ENCODE assay signal across 25 mouse cellular contexts in genomic region chr3:54687245-54687644, GRCm38 (mm10). TPM values are rescaled to one million over a fixed set of nuclear protein-coding genes. Genes with fewer than 3 reads are reported as not detected.
"Had no signal": no experiment of that assay in that cellular context is flagged by ENCODE, and none has a peak within 500 bp of the region (broad histone marks: within the 10 kb centered on the region; RNA-seq: fewer than 3 reads in every experiment).

No protein-coding gene starts in this region.

- H3K9ac ChIP-seq: forebrain, postnatal 0 days; heart, embryonic 12.5 days; hindbrain, embryonic 12.5 days; hindbrain, embryonic 14.5 days; intestine, embryonic 15.5 days; limb, embryonic 12.5 days had no signal

- H3K4me2 ChIP-seq: heart, embryonic 12.5 days; hindbrain, embryonic 12.5 days; hindbrain, embryonic 14.5 days; intestine, embryonic 15.5 days; limb, embryonic 12.5 days had no signal

- H3K4me3 ChIP-seq: heart, embryonic 10.5 days; heart, embryonic 12.5 days; hindbrain, embryonic 10.5 days; hindbrain, embryonic 12.5 days; intestine, embryonic 15.5 days; layer of hippocampus, adult 2 months; left cerebral cortex, adult 2 months; limb, embryonic 10.5 days; limb, embryonic 12.5 days had no signal

- H3K4me1 ChIP-seq: heart, embryonic 10.5 days; heart, embryonic 12.5 days; hindbrain, embryonic 10.5 days; hindbrain, embryonic 12.5 days; intestine, embryonic 15.5 days; limb, embryonic 12.5 days had no signal

- H3K9me3 ChIP-seq: heart, embryonic 10.5 days; heart, embryonic 12.5 days; hindbrain, embryonic 10.5 days; hindbrain, embryonic 12.5 days; intestine, embryonic 15.5 days; limb, embryonic 10.5 days; limb, embryonic 12.5 days had no signal

- H3K36me3 ChIP-seq: heart, embryonic 10.5 days; heart, embryonic 12.5 days; hindbrain, embryonic 10.5 days; hindbrain, embryonic 12.5 days; intestine, embryonic 15.5 days; limb, embryonic 10.5 days; limb, embryonic 12.5 days had no signal

- H3K27ac ChIP-seq: heart, embryonic 10.5 days; hindbrain, embryonic 10.5 days; hindbrain, embryonic 12.5 days; hindbrain, embryonic 14.5 days; intestine, embryonic 15.5 days; layer of hippocampus, adult 2 months; left cerebral cortex, adult 2 months; limb, embryonic 10.5 days; limb, embryonic 12.5 days had no signal

- H3K27me3 ChIP-seq: heart, embryonic 12.5 days; hindbrain, embryonic 12.5 days; intestine, embryonic 15.5 days; limb, embryonic 12.5 days had no signal

- DNase-seq: forebrain, postnatal 0 days; gastrocnemius, postnatal 14 days; heart, adult 18-20 months; heart, postnatal 10 days; heart, postnatal 4 days; kidney, adult 18-20 months; kidney, postnatal 10 days; kidney, postnatal 25 days; kidney, postnatal 4 days had no signal

- ATAC-seq: forebrain, postnatal 0 days; hindbrain, embryonic 16.5 days; inflammation-experienced regulatory T-cells, adult 6 months; intestine, embryonic 15.5 days; intestine, postnatal 0 days had no signal

RNA-seq across cellular contexts. Expression of gene Gm21958, which starts 26.9 kb away (rescaled TPM):
- polyA plus RNA-seq: heart, embryonic 10.5 days; heart, embryonic 16.5 days; hindbrain, embryonic 14.5 days; intestine, embryonic 15.5 days; intestine, postnatal 0 days; kidney, embryonic 16.5 days; limb, embryonic 12.5 days; limb, embryonic 14.5 days had no signal
